Mouse (Mus musculus) central nervous system, embryonic 11.5 days (tissue): ENCODE data around the gene Defb15. TPM values are rescaled to one million over a fixed set of nuclear protein-coding genes. Genes with fewer than 3 reads are reported as not detected.

Experiments
- polyA plus RNA-seq: library from polyadenylated mRNA; depleted of rRNA; stranded (reverse); fragments of >200 nt; gene quantifications from 2 replicates; pipeline ENCODE4 v1.2.3, GENCODE M21; 2012; rRNA removed

The Defb15 gene
- polyA plus RNA-seq: not detected in 2 replicates

GRCm38 (mm10) chr8:21932610-21933009 is at the start of gene Defb15:
Defb15 (minus strand) TSS chr8:21932710.

GRCm38 (mm10) chr8:21969475-21969874 is 37.0 kb upstream of the Defb15 start, which contains the start of gene Ccdc70:
Ccdc70 (plus strand) TSS chr8:21969775.

GRCm38 (mm10) chr8:21958414-21958813 is 25.9 kb upstream of the Defb15 start, which contains the start of gene Fam90a1a:
Fam90a1a (plus strand) TSS chr8:21958714.

GRCm38 (mm10) chr8:21946462-21946861 is 14.0 kb upstream of the Defb15 start, which contains the start of gene Defb13:
Defb13 (plus strand) TSS chr8:21946762.

GRCm38 (mm10) chr8:21938052-21938451 is 5.5 kb upstream of the Defb15 start, which contains the start of gene Defb35:
Defb35 (plus strand) TSS chr8:21938352.

GRCm38 (mm10) chr8:21906290-21906689 is 26.2 kb downstream of the Defb15 start, which contains the start of gene Defb11:
Defb11 (minus strand) TSS chr8:21906412.

GRCm38 (mm10) chr8:21885321-21885720 is 47.2 kb downstream of the Defb15 start, which contains the start of gene Defb9:
Defb9 (minus strand) TSS chr8:21885421.

Other genes with a start within 250 kb of the Defb15 start
- not detected in 2 replicates for gene AY761184, start 229.1 kb downstream of the Defb15 start, polyA plus RNA-seq
- gene Defa24, start 198.2 kb downstream of the Defb15 start, polyA plus RNA-seq: 0.28 TPM in 1 of 2 replicates, not detected in the other
- gene Defb50, start 109.2 kb downstream of the Defb15 start, polyA plus RNA-seq: not detected in 2 replicates
- not detected in 2 replicates for gene Defb2, start 92.8 kb downstream of the Defb15 start, polyA plus RNA-seq
- not detected in 2 replicates for gene Defb10, start 73.8 kb downstream of the Defb15 start, polyA plus RNA-seq
- not detected in 2 replicates for gene Defb9, start 47.3 kb downstream of the Defb15 start, polyA plus RNA-seq
- gene Defb11, start 26.3 kb downstream of the Defb15 start, polyA plus RNA-seq: 0.56 and 0.76 TPM in 2 replicates
- not detected in 2 replicates for gene Defb35, start 5.6 kb upstream of the Defb15 start, polyA plus RNA-seq
- not detected in 2 replicates for gene Defb13, start 14.1 kb upstream of the Defb15 start, polyA plus RNA-seq
- gene Fam90a1a, start 26.0 kb upstream of the Defb15 start, polyA plus RNA-seq: not detected in 2 replicates
- gene Ccdc70, start 37.1 kb upstream of the Defb15 start, polyA plus RNA-seq: not detected in 2 replicates
- gene Atp7b, start 127.6 kb upstream of the Defb15 start, polyA plus RNA-seq: 2.7 and 3.7 TPM in 2 replicates
- gene Alg11, start 128.0 kb upstream of the Defb15 start, polyA plus RNA-seq: 9.4 and 17.1 TPM in 2 replicates
- gene Nek5, start 192.3 kb upstream of the Defb15 start, polyA plus RNA-seq: 0.09 and 0.14 TPM in 2 replicates
- gene Nek3, start 233.7 kb upstream of the Defb15 start, polyA plus RNA-seq: 8.6 and 10.6 TPM in 2 replicates